Mouse (Mus musculus) hindlimb bud, embryonic 11.5 days (tissue): ENCODE measurements around the gene Ap1s3.
"Not testable (repeated sequence)": the region's sequence is repeated elsewhere in the genome, so short reads cannot be mapped to it uniquely, and the experiment has no call there.

ENCODE experiments used
- DNase-seq: peaks from one replicate; pipeline ENCODE4 v3.0.0-alpha.2; 2012; ENCODE audit warnings: low read depth, low spot score; ENCODE audit errors: extremely low spot score

Gene Ap1s3

GRCm38 (mm10) chr1:79669419-79669974 lies 2.3 kb downstream of the Ap1s3 start:
- DNase-seq, result no peak

GRCm38 (mm10) chr1:79664911-79665310 lies 6.9 kb downstream of the Ap1s3 start:
- no peak for DNase-seq

DNA sequence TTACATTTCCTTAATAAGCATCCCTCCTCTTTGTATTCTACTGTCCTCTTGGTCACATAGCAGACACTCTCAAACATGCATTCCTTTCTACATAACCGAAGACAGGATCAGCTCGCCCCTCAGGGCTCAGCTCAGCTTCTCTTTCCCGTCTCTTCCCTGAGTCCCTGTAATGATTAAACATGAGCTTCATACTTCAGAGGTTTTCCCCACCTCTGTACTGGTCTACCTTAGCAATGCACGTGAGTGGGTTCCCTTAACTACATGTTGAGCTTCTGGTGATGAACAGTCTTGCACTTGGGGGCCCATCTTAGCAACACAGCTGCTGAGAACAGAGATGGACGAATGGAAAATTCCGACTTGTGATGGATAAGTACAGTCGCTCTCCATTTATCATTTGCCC lies 12.2 kb downstream of the Ap1s3 start:
- DNase-seq, result no peak

- no peak for DNase-seq
Measured at GRCm38 (mm10) chr1:79657411-79657810, 14.4 kb downstream of the Ap1s3 start.

- no peak for DNase-seq
Measured at GRCm38 (mm10) chr1:79655819-79656555, 15.8 kb downstream of the Ap1s3 start.

GRCm38 (mm10) chr1:79654948-79655347 lies 16.8 kb downstream of the Ap1s3 start:
- no peak for DNase-seq

DNA sequence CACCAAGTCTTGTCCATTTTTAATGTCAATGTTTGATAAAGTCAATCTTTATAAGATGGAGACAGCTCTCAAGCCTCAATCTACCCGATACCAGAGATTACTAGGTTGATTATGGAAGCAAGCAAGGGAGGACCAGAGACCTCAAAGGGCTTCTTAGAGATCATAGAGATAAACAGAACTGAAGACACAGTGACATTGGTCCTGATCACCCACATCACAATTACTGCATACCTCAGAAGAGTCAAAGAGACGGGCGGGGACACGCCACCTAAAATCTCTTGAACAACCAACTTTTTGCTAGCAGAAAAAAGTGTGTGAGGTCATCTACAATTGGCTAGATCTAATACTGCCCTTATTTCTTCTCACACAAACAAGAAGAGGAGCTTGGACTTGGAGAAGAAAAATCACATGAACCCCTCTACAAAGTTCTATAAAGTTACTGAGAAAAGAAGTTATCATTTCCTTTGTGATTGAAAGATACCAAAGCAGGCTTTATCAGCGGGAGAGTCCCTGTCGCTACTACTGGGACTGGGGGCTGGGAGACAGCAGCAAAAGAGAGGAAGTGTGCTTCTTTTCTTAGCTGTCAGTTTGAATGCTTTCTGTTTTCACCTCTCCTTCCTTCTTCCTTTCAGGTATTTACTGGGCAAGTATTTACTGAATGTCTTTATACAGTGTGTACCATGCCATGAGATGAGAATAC lies 28.2 kb downstream of the Ap1s3 start:
- no peak for DNase-seq

DNA sequence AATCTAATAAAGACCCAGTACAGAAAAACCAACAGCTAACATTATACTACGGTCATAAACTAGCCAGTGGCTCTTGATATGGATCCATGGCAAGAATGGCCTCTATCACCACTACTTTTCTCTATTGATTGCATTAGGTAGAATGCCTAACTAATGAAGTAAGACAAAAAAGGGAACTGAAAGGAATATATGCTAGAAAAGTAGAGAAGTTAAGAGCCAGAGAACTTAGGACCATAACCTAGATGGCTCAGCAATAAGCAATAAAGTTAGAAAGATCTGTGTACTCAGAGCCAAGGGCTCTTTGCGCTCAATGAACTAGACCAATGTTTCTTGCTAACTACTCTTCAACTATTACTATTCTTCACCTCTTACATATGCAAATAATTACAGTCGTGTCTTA lies 29.1 kb downstream of the Ap1s3 start:
- DNase-seq, result no peak

DNA sequence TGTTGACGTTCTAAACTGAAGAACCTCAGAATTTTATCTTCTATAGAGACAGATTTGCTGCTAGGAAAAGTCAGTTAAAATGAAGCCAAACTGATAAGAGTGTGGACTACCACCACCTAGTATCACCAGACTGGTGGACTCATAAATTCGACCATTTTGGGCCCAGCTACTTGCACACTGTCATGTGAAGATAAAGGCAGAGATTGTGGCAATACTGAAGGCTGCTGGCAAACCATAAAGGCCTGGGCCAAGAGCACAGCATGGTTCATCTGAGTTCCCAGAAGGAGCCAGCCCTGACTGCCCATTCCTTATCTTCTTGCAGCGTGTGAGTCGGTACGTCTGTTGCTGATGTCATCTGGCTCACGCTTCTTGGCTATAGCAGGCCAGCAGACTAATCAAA lies 30.4 kb downstream of the Ap1s3 start:
- no peak for DNase-seq

DNA sequence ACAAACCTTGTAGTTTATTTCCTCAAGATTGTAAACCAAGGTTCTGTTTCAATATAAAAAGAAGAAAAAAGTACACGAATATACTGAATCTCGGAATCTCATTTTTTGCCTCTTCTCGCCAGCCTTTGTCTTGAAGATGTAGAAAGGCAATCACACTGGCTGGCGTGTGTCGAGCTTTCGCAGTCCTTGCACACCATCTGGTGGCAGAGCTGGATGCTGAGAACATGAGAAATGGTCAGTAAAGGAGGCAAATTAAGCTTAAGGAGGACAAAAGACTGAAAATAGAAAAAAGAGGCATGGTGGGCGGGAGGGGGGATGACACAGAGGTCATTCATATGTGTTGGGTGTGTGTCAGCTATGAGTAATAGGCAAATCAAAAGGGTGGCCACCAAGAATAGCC lies 31.6 kb downstream of the Ap1s3 start:
- no peak for DNase-seq

DNA sequence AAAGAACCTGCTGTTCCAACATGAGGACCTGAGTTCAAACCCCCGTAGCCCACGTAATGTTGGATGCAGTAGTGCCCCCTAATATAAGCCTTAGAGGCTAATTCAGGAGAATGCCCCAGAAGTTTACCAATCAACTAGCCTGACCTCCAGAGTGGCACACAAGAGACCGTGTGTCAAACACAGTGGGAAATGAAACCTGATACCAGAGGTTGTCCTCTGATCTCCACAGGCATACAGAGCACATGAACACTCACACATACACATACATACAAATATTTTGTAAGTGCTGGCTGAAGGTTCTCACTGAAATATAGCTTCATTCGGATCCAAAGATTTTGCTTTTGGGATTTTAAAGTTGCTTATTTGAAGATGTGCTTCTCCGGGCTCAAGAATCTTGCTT lies 32.1 kb downstream of the Ap1s3 start:
- DNase-seq, result no peak

GRCm38 (mm10) chr1:79639107-79639506 lies 32.7 kb downstream of the Ap1s3 start:
- no peak for DNase-seq

- DNase-seq, result no peak
Measured at GRCm38 (mm10) chr1:79637768-79638167, 34.0 kb downstream of the Ap1s3 start.

GRCm38 (mm10) chr1:79631521-79631920 lies 40.3 kb downstream of the Ap1s3 start:
- DNase-seq, result no peak

DNA sequence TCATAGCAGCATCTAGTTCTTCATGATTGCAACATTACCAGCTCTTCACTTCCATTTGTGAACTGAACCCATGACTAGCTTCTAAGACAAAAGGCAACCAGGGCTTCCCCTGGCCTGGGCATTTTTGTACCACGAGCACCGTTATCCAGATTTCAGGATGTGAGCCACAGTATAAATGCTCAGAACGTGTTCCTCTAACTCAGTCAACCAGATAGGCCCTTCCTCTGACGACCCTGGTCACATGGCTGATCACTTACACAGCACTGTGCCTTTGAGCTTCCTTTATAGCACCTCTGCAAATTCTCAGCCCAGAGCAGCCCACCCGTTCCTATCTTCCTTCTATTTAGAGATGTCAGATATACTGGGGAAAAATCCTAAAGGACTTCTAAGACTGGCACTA lies 42.0 kb downstream of the Ap1s3 start:
- DNase-seq, result no peak

DNA sequence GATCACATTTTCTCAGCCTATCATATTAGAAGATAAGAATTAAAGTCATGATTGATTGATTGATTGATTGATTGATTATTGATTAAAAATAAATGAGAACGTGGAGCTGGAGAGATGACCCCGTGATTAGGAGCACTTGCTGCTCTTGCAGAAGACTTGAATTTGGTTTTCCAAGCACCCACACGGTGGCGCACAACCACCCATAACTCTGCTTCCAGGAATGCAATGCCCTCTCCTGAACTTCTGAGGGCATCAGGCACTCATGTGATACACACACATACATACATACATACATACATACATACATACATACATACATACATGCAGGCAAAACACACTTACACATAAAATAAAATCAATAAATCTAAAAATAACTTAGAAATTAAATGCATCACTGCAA lies 45.6 kb downstream of the Ap1s3 start:
- no peak for DNase-seq

- no peak for DNase-seq
Measured at GRCm38 (mm10) chr1:79619434-79619833, 52.3 kb downstream of the Ap1s3 start.

DNA sequence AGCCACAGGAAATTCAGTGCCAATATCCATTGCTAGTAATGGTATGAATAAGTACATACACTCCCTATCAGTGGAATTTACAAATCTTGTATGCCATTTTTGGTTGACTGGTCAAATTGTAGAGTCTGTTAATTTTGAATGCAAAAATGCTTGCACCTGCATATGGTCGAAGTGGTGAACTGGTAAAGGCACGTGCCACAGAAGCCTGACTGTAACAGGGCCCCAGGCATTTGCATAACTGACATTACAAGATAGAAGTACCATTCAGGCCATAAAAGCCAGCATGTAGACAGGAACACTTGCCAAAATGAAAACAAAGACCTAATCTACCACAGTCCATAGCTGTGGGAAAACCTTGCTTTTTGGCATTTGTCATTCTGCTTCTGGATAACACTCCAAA lies 55.3 kb downstream of the Ap1s3 start:
- DNase-seq, result no peak

DNA sequence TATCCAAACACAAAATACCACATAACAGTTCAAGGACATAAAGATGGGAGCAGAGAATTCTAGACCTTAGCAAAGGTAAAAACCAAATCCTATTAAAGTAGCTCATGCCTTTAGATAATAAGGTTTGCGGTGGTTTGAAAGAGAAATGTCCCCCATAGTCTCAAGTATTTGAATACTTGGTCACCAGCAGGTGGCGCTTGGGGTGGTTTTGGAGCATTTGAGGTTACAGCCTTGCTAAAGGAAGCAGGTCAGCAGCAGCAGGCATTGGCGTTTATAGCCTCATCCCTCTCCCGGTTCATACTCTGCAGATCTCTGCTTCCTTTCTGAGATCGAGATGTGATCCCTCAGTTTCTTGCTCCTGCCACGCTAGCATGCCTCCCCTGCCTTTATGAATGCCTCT lies 57.3 kb downstream of the Ap1s3 start:
- no peak for DNase-seq

DNA sequence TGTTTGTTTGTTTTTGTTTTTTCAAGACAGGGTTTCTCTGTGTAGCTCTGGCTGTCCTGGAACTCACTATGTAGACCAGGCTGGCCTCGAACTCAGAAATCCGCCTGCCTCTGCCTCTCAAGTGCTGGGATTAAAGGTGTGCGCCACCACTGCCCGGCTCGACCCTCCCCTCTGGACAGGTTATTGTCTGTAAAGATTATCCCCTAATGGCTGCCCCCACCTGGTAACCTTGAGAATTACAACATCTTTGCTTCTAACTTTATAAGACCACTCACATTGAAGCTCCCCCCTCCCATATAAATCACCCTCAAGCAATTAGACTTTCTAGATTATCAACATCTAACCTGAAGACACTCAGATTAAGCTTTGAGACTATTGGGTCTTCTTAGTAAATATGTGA lies 60.5 kb downstream of the Ap1s3 start:
- not testable (repeated sequence) for DNase-seq

DNA sequence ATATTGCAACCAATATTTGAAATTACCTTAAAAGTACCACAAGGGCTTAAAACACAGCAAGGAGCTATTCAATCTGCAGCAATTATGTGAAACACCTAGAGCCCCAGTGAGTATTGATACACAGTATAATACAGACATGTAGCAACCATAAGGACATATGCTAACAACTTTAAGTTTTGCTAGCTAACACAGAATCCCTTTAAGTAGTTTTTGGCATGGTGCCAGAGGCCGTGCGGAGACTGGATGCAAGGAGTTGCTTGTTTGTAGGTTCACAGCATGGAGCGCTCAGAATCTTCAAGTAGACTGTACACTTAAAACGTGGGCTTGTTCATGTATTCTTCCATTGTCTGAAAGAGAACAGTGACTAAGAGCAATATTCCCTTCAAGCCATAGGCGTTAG lies 62.9 kb downstream of the Ap1s3 start:
- DNase-seq, result not testable (repeated sequence)

DNA sequence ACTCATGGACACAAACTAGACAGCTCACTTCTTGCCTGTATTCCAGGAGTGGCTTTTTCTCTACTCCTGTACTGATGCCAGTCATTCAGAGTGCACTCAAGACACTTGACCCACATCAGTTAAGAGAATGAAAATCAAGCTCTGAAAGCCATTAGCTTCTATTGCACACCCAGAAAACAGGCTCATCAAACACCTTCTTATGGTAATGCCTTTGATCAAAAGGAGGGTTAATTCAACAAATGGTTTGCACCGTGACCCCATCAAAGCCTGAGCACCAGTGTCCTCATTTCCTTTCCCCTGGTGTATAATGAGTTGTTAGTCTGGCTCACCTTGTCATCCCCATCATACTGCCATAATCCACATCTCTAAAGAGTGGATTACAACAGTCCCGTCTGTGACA lies 69.3 kb downstream of the Ap1s3 start:
- no peak for DNase-seq
